Mouse (Mus musculus): Measurements from ENCODE around the gene Dab2ip. TPM values are rescaled to one million over a fixed set of nuclear protein-coding genes. Genes with fewer than 3 reads are reported as not detected.

Gene Dab2ip
- polyA plus RNA-seq (2016; fragmentation: Nextera tagmentation; extraction: Ambion mirVana): 47.9 and 48.3 TPM in 2 replicates

GRCm38 (mm10) chr2:35557911-35558825 is at the start of gene Dab2ip:
Dab2ip (plus strand) TSS chr2:35558266.
- WGBS: 72% methylated on average over 29 of the region's 29 CpGs
- Histone ChIP-seq H3K27me3 (peaks cover 11% of the 10 kb centered on the region; the same call in 1 of the 2 replicates), H3K9ac (replicated peaks) (no peak within 1 kb of the TSS), H3K4me2 (replicated peaks) (no peak within 1 kb of the TSS), H3K4me1 (peaks cover 12% of the 10 kb centered on the region; the same call in 1 of the 2 replicates), H3K27ac (replicated peaks) (no peak within 1 kb of the TSS), H3K4me3 (no peak within 1 kb of the TSS), H3K9me3 (no peaks in the 10 kb centered on the region), H3K36me3 (no peaks in the 10 kb centered on the region)
- ATAC-seq (ENCODE audit: low FRiP score, low read depth): no peak

GRCm38 (mm10) chr2:35508597-35509342 is 49.3 kb upstream of the Dab2ip start:
- H3K36me3 ChIP-seq: no peaks in the 10 kb centered on the region
- no peak overlapping the region for H3K4me2 ChIP-seq (replicated peaks)
- no peak for ATAC-seq (ENCODE audit: low FRiP score, low read depth)
- H3K4me3 ChIP-seq: no peak overlapping the region
- H3K27ac ChIP-seq (replicated peaks): no peak overlapping the region
- no peak overlapping the region for H3K9ac ChIP-seq (replicated peaks)
- H3K27me3 ChIP-seq: no peaks in the 10 kb centered on the region
- WGBS: 57% methylated on average over 10 of the region's 10 CpGs
- H3K9me3 ChIP-seq: no peaks in the 10 kb centered on the region
- H3K4me1 ChIP-seq: peaks cover 12% of the 10 kb centered on the region; the same call in 1 of the 2 replicates

- no peaks in the 10 kb centered on the region for H3K36me3 ChIP-seq
- H3K27ac ChIP-seq (replicated peaks): no peak overlapping the region
- ATAC-seq (ENCODE audit: low FRiP score, low read depth): no peak
- H3K9me3 ChIP-seq: no peaks in the 10 kb centered on the region
- no peak overlapping the region for H3K9ac ChIP-seq (replicated peaks)
- WGBS: 61% methylated on average over 6 of the region's 6 CpGs
- no peaks in the 10 kb centered on the region for H3K27me3 ChIP-seq
- H3K4me2 ChIP-seq (replicated peaks): no peak overlapping the region
- H3K4me3 ChIP-seq: no peak overlapping the region
- H3K4me1 ChIP-seq: peaks cover 16% of the 10 kb centered on the region; the same call in 1 of the 2 replicates
Observed at GRCm38 (mm10) chr2:35509343-35509667, 48.8 kb upstream of the Dab2ip start.

GRCm38 (mm10) chr2:35509888-35510287 is 48.2 kb upstream of the Dab2ip start:
- Histone ChIP-seq H3K9ac (replicated peaks) (no peak overlapping the region), H3K4me2 (replicated peaks) (no peak overlapping the region), H3K36me3 (no peaks in the 10 kb centered on the region), H3K27ac (replicated peaks) (no peak overlapping the region), H3K27me3 (no peaks in the 10 kb centered on the region), H3K9me3 (no peaks in the 10 kb centered on the region), H3K4me1 (peaks cover 17% of the 10 kb centered on the region; the same call in 1 of the 2 replicates), H3K4me3 (no peak overlapping the region)
- ATAC-seq (ENCODE audit: low FRiP score, low read depth): no peak
- 61% methylated on average over 4 of the region's 4 CpGs for WGBS

- WGBS: 71% methylated on average over 1 of the region's 1 CpGs
- Histone ChIP-seq H3K4me2 (replicated peaks) (no peak overlapping the region), H3K27me3 (no peaks in the 10 kb centered on the region), H3K9ac (replicated peaks) (no peak overlapping the region), H3K4me3 (no peak overlapping the region), H3K36me3 (no peaks in the 10 kb centered on the region), H3K27ac (replicated peaks) (no peak overlapping the region), H3K4me1 (peaks cover 17% of the 10 kb centered on the region; the same call in 1 of the 2 replicates), H3K9me3 (no peaks in the 10 kb centered on the region)
- no peak for ATAC-seq (ENCODE audit: low FRiP score, low read depth)
Observed at GRCm38 (mm10) chr2:35510920-35511319, 47.1 kb upstream of the Dab2ip start.

GRCm38 (mm10) chr2:35512226-35512625 is 45.8 kb upstream of the Dab2ip start:
- H3K4me2 ChIP-seq (replicated peaks): no peak overlapping the region
- no peak overlapping the region for H3K9ac ChIP-seq (replicated peaks)
- no peaks in the 10 kb centered on the region for H3K27me3 ChIP-seq
- H3K27ac ChIP-seq (replicated peaks): no peak overlapping the region
- H3K9me3 ChIP-seq: no peaks in the 10 kb centered on the region
- peaks cover 15% of the 10 kb centered on the region; the same call in 1 of the 2 replicates for H3K4me1 ChIP-seq
- WGBS: 96% methylated on average over 4 of the region's 4 CpGs
- H3K4me3 ChIP-seq: no peak overlapping the region
- H3K36me3 ChIP-seq: no peaks in the 10 kb centered on the region
- ATAC-seq (ENCODE audit: low FRiP score, low read depth): no peak

GRCm38 (mm10) chr2:35514051-35514892 is 43.8 kb upstream of the Dab2ip start:
- Histone ChIP-seq H3K27ac (replicated peaks) (peak overlapping the region; percentile 35; the same call in 1 of the 2 replicates), H3K9ac (replicated peaks) (no peak overlapping the region), H3K4me3 (no peak overlapping the region), H3K36me3 (no peaks in the 10 kb centered on the region), H3K9me3 (no peaks in the 10 kb centered on the region), H3K4me2 (replicated peaks) (no peak overlapping the region), H3K27me3 (no peaks in the 10 kb centered on the region), H3K4me1 (peaks cover 10% of the 10 kb centered on the region; the same call in 1 of the 2 replicates)
- 47% methylated on average over 14 of the region's 14 CpGs for WGBS
- ATAC-seq (ENCODE audit: low FRiP score, low read depth): peak; percentile 27; the same call in 1 of the 2 replicates

- WGBS: 88% methylated on average over 14 of the region's 14 CpGs
- no peak overlapping the region for H3K4me2 ChIP-seq (replicated peaks)
- no peaks in the 10 kb centered on the region for H3K9me3 ChIP-seq
- ATAC-seq (ENCODE audit: low FRiP score, low read depth): no peak
- H3K4me1 ChIP-seq: no peaks in the 10 kb centered on the region
- H3K27me3 ChIP-seq: no peaks in the 10 kb centered on the region
- H3K9ac ChIP-seq (replicated peaks): no peak overlapping the region
- no peak overlapping the region for H3K4me3 ChIP-seq
- no peak overlapping the region for H3K27ac ChIP-seq (replicated peaks)
- H3K36me3 ChIP-seq: no peaks in the 10 kb centered on the region
Observed at GRCm38 (mm10) chr2:35526612-35527242, 31.3 kb upstream of the Dab2ip start.

- 94% methylated on average over 2 of the region's 2 CpGs for WGBS
- H3K4me1 ChIP-seq: no peaks in the 10 kb centered on the region
- ATAC-seq (ENCODE audit: low FRiP score, low read depth): no peak
- H3K4me3 ChIP-seq: no peak overlapping the region
- peaks cover 3% of the 10 kb centered on the region; the same call in 1 of the 2 replicates for H3K9me3 ChIP-seq
- H3K9ac ChIP-seq (replicated peaks): no peak overlapping the region
- H3K27ac ChIP-seq (replicated peaks): no peak overlapping the region
- no peak overlapping the region for H3K4me2 ChIP-seq (replicated peaks)
- H3K36me3 ChIP-seq: no peaks in the 10 kb centered on the region
- H3K27me3 ChIP-seq: no peaks in the 10 kb centered on the region
Observed at GRCm38 (mm10) chr2:35529086-35529485, 29.0 kb upstream of the Dab2ip start.

- H3K9me3 ChIP-seq: peaks cover 3% of the 10 kb centered on the region; the same call in 1 of the 2 replicates
- ATAC-seq (ENCODE audit: low FRiP score, low read depth): no peak
- H3K36me3 ChIP-seq: no peaks in the 10 kb centered on the region
- no peaks in the 10 kb centered on the region for H3K4me1 ChIP-seq
- H3K9ac ChIP-seq (replicated peaks): no peak overlapping the region
- H3K27me3 ChIP-seq: no peaks in the 10 kb centered on the region
- no peak overlapping the region for H3K4me3 ChIP-seq
- 85% methylated on average over 4 of the region's 4 CpGs for WGBS
- no peak overlapping the region for H3K27ac ChIP-seq (replicated peaks)
- H3K4me2 ChIP-seq (replicated peaks): no peak overlapping the region
Observed at GRCm38 (mm10) chr2:35529856-35530255, 28.2 kb upstream of the Dab2ip start.

GRCm38 (mm10) chr2:35530732-35531131 is 27.3 kb upstream of the Dab2ip start:
- no peak for ATAC-seq (ENCODE audit: low FRiP score, low read depth)
- Histone ChIP-seq H3K4me3 (no peak overlapping the region), H3K27ac (replicated peaks) (no peak overlapping the region), H3K4me1 (no peaks in the 10 kb centered on the region), H3K9me3 (peaks cover 3% of the 10 kb centered on the region; the same call in 1 of the 2 replicates), H3K4me2 (replicated peaks) (no peak overlapping the region), H3K9ac (replicated peaks) (no peak overlapping the region), H3K36me3 (no peaks in the 10 kb centered on the region), H3K27me3 (no peaks in the 10 kb centered on the region)
- WGBS: 89% methylated on average over 10 of the region's 10 CpGs
